Mouse (Mus musculus) olfactory bulb, adult 2 months (tissue): Measurements from ENCODE around the gene Scnn1a.

Source experiments
- CTCF ChIP-seq: fragments of 200-500 bp; IDR thresholded peaks from 2 replicates; pipeline ENCODE4 v1.5.1; 2012; ENCODE audit warnings: low read depth, mild to moderate bottlenecking, low read length, moderate library complexity; ENCODE audit not compliant: insufficient read depth
- POLR2A ChIP-seq: fragments of 200-500 bp; IDR thresholded peaks from 2 replicates; pipeline ENCODE4 v1.6.1; 2012; ENCODE audit warnings: mild to moderate bottlenecking, low read depth, low read length, moderate library complexity; ENCODE audit not compliant: insufficient read depth

DNA sequence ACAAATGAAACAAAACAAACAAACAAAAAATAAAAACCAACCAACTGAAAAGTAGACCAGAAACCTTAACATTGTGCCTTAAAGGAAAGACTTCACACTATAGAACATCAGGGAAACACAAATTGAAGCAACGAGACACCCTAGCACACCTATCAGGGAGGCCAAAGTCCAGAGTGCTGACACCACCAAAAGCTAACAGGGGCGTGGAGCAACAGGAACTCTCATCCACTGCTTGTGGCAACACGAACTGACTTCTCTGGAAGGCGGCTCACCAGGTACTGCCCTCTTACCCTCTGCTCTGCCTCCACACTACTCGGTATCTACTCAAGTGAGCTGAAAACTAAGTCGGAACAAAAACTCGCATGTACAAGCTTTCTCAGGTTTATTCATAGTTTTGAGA, 28.2 kb upstream of the Scnn1a start:
- TF ChIP-seq POLR2A (no peak), CTCF (no peak)
